Mouse (Mus musculus) heart, adult 2 months (tissue): ENCODE measurements at regions not wholly inside any gene's neighbourhood (a gene's known extent, or its start where the extent isn't known, plus 50 kb on each side); places are given as distances from the start of the nearest gene placed in this dataset.

ENCODE experiments used
- CTCF ChIP-seq: fragments of 200-600 bp; IDR thresholded peaks from 2 replicates; pipeline ENCODE4 v1.8.1; 2022; ENCODE audit warnings: antibody characterized with exemption, mild to moderate bottlenecking, moderate library complexity
- EP300 ChIP-seq: fragments of 200-500 bp; IDR thresholded peaks from 2 replicates; pipeline ENCODE4 v1.6.1; 2011; ENCODE audit warnings: low read depth, low read length, control low read depth; ENCODE audit not compliant: insufficient read depth

DNA sequence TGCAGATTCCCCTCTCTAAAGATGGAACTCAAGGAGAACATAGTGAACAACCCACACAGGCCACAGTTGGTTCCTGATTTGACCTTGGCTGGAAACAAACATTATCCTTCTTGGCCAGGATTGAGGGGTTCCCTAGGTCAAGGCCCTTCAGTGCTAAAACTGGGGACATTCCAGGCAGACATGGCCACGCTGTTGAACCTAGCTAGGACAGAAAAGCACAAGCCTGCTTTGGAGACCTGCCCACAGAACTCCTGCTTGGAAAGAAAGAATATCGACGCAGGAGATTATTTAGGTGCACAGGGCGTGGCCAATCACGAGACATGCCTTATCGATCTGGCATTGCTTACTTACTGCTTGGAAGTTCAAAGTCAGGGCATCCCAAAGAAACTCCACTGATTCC is 93.6 kb upstream of the Lrig1 start:
- no peak for TF ChIP-seq EP300
- TF ChIP-seq CTCF: no peak
